Mouse (Mus musculus): Measurements from ENCODE around the gene Caln1.

Gene Caln1

GRCm38 (mm10) chr5:130394386-130394785 is 25.1 kb downstream of the Caln1 start:
- DNase-seq (ENCODE audit: low spot score): no peak

GRCm38 (mm10) chr5:130395142-130395541 is 25.9 kb downstream of the Caln1 start:
- DNase-seq (ENCODE audit: low spot score): no peak

DNA sequence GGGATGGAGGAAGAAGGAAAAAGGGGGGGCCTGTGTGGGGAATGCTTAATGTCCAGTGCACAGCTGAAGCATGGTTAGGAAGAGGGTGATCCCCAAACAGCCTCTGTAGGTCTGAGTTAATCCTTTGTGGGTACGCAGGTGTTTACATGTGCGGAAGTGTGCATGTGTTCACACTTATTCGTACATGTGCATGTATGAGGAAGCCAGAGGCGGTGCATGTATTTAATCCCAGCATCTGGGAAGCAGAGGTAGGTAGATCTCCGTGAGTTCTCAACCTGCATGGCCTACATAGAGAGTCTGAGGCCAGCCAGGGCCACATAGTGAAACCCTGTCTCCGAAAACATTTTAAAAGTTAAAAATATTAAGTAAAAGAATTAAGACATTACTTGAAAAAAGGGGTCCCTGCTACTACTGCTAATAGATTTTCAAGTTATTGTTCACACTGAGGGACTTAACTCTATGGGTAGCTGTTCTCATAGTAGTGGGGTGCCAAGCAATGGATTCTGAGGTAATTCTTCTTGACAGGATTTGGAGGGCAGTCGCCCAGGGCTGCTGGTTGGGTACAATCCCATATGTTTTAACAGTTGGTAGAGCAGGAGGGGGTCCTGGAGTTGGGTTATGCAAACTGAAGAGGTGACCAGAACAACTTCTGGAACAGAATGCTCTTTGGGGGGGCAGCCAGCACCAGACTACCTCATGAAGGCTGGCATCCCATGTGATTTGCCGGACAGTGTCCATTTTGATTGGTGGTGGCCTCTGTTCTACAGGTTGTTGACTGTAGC is 31.1 kb downstream of the Caln1 start:
- no peak for DNase-seq (ENCODE audit: low spot score)

DNA sequence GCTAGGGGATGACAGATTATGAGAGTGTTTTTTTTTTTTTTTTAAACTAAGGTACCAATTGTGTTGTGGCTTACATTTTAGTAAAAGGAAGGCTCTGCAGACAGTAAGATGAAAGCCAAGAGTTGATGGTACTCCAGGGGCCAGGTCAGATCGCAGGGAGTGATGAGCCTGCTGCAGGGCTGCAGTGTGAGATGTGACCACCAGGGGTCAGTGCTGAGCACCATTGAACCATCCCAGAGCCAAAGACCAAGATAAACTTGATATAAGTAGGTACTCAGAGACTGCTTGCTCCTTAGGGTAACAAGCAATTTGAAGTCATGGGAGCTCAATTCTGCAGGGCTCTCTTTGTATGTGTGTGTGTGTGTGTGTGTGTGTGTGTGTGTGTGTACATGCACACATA is 35.9 kb downstream of the Caln1 start:
- DNase-seq (ENCODE audit: low spot score): no peak

GRCm38 (mm10) chr5:130409706-130410105 is 40.5 kb downstream of the Caln1 start:
- DNase-seq (ENCODE audit: low spot score): no peak

GRCm38 (mm10) chr5:130411516-130411915 is 42.3 kb downstream of the Caln1 start:
- DNase-seq (ENCODE audit: low spot score): no peak

GRCm38 (mm10) chr5:130447438-130447837 is 78.2 kb downstream of the Caln1 start:
- no peak for DNase-seq (ENCODE audit: low spot score)

GRCm38 (mm10) chr5:130448491-130448890 is 79.2 kb downstream of the Caln1 start:
- DNase-seq (ENCODE audit: low spot score): no peak

DNA sequence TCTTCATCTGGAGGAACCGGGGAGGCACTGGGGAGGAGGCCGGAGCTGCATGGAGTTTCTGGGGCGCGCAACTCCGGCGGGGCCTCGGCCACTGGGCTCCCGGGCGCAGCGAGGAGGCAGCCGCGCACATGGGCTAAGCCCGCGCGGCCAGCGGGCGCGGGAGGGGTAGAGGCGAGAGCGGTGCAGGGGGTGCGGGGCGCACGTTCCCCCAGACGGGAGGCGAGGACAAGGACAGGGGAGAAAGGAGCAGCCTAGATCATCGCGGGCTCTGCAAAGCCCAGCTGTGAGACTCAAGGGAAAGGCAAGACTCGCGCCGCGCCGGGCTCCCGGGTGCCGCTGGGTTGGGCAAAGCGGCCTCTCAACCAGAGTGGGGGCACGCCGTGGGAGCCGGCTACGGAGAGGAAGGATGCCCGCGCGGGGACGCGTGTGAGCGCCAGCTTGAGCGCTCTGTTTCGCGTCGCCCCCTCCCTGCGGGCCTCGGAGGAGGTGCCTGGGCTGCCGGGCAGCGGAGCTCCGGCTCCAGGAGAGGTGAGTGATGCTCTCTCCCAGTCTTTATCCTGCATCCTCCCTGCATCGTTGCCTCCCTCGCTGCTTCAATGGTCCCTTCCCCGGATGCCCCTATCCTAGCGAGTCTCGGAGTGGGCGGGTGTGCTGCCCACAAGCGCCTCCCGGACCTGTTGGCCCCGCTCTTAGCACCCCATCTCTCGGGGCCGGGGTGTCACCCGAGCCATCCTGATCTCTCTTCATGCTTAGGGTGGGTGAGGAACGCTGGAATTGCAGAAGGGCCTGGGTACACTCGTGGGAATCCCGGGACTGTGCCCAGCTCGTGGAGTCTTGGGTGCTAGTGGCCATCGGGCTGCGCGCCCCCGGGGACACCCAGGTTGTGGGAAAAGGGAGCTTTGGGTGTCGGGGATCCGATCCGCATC is 79.9 kb downstream of the Caln1 start:
- DNase-seq (ENCODE audit: low spot score): no peak

- DNase-seq (ENCODE audit: low spot score): no peak
These were observed 80.8 kb downstream of the Caln1 start for GRCm38 (mm10) chr5:130450031-130450541.

DNA sequence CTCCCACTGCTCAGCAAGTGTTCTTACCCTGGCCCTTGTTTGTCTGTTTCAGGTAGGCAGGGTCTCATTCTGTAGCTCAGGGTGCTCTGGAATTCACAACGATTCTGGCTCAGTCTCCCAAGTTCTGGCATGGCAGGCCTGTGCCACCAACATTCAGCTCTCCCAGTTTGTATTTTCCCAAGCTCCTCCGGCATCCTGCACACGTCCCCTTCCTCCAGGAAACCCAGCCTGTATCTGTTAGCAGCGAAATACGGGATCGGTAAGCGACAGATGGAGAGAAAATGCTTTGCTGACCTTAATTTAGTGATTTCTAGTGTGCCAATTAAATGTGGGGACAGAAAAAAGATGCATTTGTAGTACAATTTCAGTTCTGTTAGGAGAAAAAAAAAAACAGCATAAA is 88.8 kb downstream of the Caln1 start:
- DNase-seq (ENCODE audit: low spot score): no peak

DNA sequence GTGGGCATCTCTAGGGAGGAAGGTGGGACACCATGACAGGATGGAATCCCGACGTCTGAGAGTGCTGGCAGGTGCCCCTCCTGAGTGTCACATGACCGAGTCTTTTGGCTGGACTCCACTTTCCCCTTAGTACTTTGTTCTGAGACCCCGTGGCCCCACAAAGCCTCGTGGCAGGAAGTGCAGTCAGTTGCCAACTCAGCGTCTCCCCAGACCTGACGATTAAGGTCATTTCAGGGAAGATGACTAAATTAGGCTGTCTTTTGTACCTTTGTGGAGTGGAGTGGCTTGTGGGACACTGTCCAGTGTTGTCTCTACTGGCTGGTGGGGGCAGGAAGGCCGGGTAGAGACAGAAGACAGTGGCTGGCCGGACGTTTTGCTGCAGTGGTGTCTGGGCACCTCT is 103.0 kb downstream of the Caln1 start:
- no peak for DNase-seq (ENCODE audit: low spot score)

DNA sequence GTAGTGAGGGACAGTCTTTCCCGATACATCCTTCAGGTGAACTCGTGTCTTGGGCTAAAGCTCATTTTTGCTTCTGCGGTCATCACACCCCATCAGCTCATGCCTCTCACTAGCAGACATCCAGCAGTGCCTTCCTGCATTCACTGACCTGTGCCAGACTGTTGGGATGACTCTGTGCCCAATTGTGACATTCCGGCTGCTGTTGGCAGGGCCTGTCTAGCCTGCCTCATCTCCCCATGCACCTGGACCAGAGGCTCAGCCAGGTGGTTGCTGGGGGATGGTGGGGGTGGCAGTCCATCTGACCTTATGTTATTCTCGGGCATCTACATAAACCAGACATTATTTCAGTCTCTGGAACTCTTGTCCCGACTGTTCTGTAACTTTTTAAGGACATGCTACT is 105.6 kb downstream of the Caln1 start:
- no peak for DNase-seq (ENCODE audit: low spot score)

DNA sequence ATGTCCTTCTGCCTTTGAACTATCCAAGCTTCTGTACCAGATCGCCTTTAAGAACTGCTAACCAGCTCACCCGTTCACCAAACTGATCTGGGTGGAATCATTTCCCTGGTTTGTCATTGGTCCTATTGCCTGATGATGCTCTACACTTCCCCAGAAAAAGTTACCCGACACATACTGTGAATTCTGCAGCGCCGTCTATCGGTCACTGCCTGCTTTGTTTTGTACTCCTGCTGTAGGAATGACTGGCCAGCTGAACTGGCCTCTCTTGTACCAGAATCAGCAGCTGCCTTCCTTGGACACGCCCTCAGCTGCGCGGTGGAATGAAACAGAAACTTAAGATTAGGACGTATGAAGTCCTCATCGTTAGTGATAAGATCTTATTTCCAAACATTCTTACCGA is 107.5 kb downstream of the Caln1 start:
- no peak for DNase-seq (ENCODE audit: low spot score)

DNA sequence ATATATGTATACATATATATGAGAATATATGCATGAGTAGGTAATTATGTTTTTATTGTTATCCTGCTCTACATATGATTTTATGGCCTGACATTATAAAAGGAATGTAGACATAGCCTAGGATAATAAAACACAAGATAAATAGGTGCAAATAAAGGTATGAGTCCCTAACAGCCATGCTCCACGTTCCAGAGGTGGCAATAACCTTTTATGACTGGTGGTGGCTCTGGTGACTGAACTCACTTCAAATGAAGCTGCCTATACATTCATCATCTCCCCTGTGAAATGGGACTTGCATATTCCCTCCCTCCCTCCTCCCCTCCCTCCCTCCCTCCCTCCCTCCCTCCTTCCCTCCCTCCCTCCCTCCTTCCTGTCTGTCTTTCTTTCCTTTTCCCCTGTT is 111.0 kb downstream of the Caln1 start:
- no peak for DNase-seq (ENCODE audit: low spot score)

DNA sequence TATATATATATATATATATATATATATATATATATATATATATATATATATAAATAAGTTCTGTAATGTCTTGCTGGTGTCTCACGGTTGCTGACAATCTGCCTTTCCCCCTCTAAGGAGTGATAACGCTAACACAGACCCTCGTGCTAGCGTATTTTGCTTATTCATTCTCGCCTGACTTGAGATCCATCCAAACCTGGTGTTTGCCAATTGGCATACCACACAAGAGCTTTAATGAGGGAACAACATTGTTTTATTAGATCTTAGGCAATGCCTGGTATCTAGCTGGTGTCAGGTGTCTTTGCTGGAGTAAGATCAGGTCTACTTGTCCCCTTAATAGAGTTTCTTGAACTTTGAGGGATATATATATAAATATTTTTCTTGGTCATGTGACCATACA is 122.2 kb downstream of the Caln1 start:
- no peak for DNase-seq (ENCODE audit: low spot score)

DNA sequence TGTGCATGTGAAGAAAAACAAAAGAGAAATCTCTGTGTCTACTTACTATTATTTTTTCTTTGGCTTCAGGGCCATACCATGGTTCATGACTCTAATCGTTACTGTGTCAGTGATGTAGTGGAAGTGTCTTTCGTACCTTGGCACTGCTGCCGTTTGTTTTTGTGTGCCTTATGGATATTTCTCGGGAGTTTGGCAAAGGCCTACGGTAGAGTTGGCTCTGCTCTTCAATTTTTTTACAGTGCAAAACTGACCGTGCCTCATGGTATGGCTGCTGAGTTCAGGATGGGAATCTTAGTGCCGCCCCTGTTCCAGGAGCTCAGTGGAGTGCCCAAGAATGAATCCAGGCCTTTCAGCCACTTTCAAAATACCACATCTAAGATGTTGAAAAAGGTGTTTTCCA is 123.0 kb downstream of the Caln1 start:
- DNase-seq (ENCODE audit: low spot score): no peak

- DNase-seq (ENCODE audit: low spot score): no peak
These were observed 133.3 kb downstream of the Caln1 start for GRCm38 (mm10) chr5:130502541-130502940.

DNA sequence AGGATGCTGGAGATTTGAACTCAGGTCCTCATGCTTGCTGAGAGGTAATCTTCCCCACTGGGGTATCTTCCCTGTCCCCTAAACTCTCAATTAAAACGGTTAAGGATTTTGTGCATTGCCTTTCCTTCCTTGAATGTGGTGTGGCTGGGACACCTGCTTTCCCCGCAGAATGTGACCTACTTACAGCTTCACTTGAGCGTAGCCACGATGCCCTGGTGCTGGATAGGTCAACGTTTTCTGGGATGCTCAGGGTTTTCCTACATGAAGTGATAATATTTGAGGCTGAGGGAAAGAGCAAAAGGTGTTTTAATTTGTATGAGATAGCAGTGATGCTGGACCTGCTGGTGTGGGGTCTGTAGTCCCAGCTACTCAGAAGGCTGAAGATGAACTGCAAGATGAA is 135.6 kb downstream of the Caln1 start:
- DNase-seq (ENCODE audit: low spot score): no peak

GRCm38 (mm10) chr5:130510516-130510915 is 141.3 kb downstream of the Caln1 start:
- DNase-seq (ENCODE audit: low spot score): no peak

DNA sequence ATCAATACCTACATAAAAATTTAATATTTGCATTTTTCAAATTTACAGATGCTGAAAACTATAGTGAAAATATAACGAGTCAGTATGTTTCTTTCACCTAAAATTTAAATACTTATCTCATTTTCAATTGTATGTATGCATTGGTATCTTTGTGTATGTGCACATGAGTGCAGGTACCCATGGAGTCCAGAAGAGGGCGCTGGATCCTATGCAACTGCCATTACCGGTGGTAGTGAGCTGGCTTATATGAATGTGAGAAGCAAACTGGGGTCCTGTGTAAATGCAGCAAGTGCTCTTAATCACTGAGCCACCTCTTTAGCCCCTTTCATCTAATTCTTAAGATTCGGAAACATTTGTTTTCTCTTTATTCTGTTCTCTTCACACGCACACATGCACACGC is 146.1 kb downstream of the Caln1 start:
- no peak for DNase-seq (ENCODE audit: low spot score)

- no peak for DNase-seq (ENCODE audit: low spot score)
These were observed 151.3 kb downstream of the Caln1 start for GRCm38 (mm10) chr5:130520527-130520926.

DNA sequence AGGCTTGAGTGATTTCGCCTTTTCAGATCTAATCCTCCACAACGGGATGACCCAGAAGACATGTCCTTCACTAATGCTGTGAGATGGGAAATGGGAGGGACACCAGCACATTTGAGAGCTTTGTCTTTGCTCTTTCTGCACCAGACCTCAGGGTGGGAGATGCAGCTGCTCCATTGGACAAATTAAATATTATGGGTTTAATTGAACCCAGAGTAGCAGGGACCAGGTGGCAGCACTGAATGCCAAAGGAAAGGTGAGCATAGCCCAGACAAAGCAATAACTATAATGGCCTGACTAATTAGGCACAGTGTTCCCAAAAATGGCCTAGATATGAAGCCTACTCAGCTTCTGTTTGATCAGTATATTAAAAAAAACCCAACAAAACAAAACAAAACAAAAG is 158.2 kb downstream of the Caln1 start:
- DNase-seq (ENCODE audit: low spot score): no peak

Measured in spleen, adult 12 weeks (tissue).